Mouse (Mus musculus) testis, postnatal 14 days (tissue): Measurements from ENCODE around the gene Cass4.

ENCODE experiments used
- DNase-seq: peaks from one replicate; pipeline ENCODE4 v3.0.0; 2021; ENCODE audit warnings: low spot score

The Cass4 gene

DNA sequence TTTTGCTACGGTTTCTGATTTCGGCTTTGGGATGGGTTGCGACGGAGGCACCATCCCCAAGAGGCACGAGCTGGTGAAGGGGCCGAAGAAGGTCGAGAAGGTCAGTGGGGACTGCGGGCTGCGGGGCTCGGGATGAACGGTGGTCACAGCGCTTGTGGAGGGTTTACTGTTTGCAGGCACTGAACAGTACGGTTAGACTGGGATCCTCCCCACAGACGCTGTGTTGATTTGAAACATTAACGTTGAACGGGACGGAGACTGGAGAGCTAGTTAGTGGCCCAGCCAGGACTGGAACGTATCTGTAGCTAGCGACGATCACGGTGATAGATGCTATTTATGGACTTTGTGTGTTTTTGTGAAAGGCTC lies 47.0 kb downstream of the Cass4 start:
- no peak for DNase-seq

GRCm38 (mm10) chr2:172441176-172441575 lies 47.6 kb downstream of the Cass4 start:
- no peak for DNase-seq

- DNase-seq: no peak
Measured at GRCm38 (mm10) chr2:172445617-172446016, 52.0 kb downstream of the Cass4 start.

DNA sequence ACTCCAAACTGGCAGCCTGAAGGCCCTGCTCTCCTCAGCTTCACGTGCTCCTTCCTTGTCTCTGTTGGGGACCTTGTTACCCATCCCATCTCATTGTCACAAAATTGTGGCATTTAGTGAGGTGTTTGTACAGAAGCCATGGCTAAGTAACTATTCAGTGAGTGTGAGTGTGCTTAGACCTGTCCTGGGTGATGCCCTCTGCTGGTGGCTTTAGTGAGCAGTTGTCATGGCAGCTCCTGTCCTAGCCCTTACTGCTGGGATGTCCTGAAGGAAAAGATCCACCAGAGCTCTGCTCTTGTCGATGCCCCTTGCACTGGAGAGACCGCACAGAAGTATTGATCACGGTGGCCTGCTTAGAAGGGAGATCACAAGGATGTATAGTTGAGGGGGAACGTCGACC lies 53.7 kb downstream of the Cass4 start:
- DNase-seq: no peak

DNA sequence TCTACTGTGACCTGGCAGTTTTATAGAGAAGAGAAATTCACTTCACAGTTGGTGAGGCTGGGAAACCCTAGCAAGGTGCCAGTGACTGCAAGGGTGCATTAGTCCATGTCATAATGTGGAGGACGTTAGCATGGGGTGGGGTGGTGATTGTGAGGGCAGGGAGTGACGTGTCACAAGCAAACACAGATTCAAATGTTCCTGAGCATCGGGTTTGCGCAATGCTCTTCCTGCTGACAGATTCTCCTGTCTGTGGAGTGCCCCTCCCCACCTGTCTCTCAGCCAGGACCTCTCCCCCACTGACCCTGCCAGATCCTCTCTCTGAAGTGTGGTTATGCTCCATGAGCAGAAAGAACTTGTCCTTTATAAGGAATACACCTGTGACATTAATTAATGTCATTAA lies 54.7 kb downstream of the Cass4 start:
- no peak for DNase-seq

GRCm38 (mm10) chr2:172450640-172451039 lies 57.0 kb downstream of the Cass4 start:
- no peak for DNase-seq

GRCm38 (mm10) chr2:172452031-172452430 lies 58.4 kb downstream of the Cass4 start:
- DNase-seq: no peak

GRCm38 (mm10) chr2:172452458-172452857 lies 58.9 kb downstream of the Cass4 start:
- no peak for DNase-seq

GRCm38 (mm10) chr2:172458496-172458895 lies 64.9 kb downstream of the Cass4 start, which contains the start of gene Gcnt7:
Gene Gcnt7, minus strand, starts transcription at chr2:172458596.
- DNase-seq: no peak

DNA sequence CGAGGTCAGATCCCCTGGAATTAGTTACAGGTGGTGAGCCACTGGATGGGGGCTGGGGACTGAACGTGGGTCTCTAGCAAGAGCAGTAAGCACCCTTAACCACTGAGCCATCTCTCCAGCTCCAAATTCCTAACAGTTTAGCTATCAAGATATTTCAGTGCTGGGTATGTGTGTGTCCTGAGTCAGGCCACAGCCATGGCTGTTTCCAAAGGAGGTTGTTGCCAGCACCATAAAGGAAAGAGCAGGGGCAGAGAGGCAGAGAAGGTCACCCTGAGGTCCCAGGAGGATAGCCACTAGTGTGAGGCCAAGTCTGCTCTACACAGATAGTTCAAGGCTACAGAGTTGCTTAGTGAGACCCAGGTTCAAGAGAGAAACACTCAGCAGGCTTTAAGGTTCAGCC lies 67.1 kb downstream of the Cass4 start:
- DNase-seq: no peak

DNA sequence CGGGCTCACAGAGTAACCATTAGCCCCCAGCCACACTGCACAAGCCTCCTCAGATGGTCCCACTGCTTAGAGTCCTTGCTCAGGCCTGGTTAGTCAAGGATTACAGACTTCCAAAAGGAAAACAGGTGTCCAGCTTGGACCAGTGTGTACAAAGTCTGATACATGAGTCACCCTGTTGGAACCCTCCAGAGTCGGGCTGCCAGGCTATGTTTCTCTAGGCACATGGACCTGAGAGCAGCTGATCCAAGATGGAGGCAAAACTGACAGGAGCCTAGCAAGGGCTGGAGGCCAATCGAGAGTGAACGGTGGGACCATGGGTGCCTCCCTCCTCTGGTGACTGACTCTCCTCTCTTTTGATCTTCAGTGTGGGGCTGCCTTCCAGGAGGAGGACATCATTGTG lies 69.2 kb downstream of the Cass4 start:
- no peak for DNase-seq

GRCm38 (mm10) chr2:172466427-172467132 lies 73.0 kb downstream of the Cass4 start:
- no peak for DNase-seq

DNA sequence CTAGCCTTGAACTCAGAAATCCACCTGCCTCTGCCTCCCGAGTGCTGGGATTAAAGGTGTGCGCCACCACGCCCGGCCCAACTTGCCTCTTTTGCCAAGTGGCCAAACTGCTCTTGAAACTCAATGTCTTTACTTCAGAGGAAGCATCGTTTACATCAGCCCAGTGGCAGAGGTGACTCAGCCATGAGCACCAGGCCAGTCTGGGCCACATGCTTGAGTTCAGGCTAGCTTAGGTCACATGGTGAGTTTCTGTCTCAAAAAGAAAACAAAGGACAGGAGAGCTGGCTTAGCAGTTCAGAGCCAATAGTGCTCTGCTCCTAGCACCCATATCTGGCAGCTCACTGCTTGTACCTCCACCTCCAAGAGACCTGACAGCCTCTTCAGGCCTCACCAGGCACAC lies 73.6 kb downstream of the Cass4 start:
- no peak for DNase-seq

DNA sequence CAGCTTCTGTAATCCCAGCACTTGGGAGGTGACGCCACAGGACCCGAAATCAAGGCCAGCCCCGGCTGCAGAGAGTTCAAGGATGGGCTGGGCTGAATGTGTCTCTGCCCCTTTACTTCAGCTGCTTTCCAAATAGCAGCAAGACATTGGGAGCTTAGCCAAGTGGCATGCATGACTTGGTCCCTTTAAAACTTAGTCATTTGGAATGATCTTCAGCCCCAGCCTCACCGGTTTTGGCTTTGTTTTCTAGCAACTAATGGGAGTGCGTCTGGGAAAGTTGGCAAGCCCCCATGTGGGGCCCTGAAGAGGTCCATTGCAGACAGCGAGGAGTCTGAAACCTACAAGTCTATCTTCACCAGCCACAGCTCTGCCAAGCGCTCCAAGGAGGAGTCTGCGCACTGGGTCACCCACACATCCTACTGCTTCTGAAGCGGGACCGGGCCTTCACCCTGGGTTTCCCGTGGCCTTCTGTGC lies 74.8 kb downstream of the Cass4 start:
- peak; percentile 50 for DNase-seq

DNA sequence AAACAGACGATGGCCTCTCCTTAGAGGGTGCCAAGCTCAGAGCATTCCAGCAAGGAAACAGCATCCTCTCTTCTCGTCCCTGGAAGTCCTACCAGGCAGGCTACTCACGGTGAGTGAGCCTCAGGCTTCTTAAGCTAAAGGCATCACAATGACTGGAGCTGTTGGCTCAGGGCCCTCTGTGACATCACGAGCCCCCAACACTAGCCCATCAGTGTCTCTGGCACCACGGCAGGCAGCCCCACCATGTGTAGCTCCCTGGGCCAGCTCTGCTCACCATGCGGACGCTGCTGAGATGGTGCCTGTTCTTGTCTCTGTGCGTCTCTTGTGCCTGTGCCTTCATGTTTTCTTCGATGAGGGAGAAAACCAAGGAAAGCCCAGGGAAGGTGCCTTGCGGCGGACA lies 78.7 kb downstream of the Cass4 start, which contains the start of gene Fam209:
Gene Fam209, plus strand, starts transcription at position 203 of the 400 bp plus-strand sequence.
- no peak for DNase-seq

GRCm38 (mm10) chr2:172473591-172473990 lies 80.0 kb downstream of the Cass4 start:
- DNase-seq: no peak

DNA sequence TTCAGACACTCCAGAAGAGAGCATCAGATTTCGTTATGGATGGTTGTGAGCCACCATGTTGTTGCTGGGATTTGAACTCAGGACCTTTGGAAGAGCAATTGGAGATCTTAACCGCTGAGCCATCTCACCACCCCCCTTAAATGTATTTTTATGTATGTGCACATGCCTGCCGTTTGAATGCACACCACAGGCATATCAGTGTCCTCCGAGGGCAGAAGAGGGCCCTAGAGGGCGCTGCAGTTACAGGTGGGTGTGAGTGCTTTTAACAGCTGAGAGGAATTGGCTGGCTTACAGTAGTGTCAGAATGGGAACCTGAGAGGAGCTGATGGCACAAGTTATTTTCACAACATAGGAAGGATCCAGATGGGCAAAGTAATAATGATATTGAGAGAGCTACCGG lies 81.4 kb downstream of the Cass4 start:
- no peak for DNase-seq

DNA sequence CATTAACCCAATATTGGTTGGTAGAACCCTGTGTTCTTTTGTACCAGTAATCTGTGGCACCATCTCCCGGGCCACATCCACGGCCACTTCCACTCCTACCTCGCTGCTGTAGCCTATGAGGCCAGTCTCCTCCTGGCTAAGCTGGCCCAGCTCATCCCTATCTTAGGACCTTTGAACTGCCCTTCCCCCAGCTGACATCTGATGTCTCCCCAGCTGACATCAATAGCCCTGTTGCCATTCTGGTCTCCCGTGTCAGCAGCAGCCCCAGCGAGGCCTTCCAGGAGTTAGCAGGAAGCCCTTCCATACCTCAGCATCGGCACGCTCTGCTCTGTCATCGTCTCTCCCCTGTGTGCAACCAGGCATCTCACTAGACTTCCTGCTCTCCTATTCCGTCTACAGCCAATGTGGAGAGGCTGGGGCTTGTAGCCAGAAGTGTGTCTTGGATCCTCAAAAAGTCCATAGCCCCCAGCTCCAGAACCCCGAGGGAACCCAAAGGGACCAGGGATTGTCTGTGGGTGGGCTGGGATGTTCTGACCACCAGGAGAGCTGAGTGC lies 83.2 kb downstream of the Cass4 start:
- DNase-seq: no peak

DNA sequence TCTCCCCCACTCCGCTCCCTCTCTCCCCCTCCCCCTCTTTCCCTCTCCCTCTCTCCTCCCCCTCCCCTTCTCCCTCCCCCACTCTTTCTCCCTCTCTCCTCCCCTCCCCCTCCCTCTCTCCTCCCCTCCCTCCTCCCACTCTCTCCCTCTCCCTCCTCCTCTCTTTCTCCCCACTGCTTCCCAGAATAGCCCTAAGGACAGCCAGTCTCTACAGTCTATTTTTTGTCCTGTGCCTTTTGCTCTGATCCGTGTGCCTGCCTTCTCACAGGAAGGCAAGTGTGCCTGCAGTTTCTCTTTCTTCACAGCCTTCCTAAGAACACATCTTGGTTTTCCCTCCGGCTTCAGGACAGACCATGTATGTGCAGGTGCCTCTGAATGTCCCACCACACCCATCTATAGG lies 83.8 kb downstream of the Cass4 start:
- no peak for DNase-seq

DNA sequence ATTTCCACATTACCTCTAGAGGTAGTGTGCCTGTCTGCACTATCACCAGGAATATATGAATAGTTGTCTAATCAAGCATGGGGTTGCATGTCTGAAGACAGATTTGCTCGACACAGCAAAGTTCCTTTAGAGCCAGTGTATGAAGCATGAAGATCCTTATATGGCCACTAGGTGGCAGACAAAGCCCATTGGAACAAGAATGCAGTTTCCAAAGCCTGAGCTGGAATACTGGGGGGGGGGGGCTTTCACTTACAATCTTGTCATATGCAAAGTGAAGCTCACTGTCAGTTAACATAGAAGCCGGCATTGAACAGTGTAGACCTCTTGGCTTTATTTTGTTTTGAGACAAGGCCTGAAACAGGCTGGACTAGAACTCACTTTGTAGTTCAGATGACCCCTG lies 84.3 kb downstream of the Cass4 start:
- no peak for DNase-seq

- DNase-seq: no peak
Measured at GRCm38 (mm10) chr2:172480296-172480695, 86.7 kb downstream of the Cass4 start.

DNA sequence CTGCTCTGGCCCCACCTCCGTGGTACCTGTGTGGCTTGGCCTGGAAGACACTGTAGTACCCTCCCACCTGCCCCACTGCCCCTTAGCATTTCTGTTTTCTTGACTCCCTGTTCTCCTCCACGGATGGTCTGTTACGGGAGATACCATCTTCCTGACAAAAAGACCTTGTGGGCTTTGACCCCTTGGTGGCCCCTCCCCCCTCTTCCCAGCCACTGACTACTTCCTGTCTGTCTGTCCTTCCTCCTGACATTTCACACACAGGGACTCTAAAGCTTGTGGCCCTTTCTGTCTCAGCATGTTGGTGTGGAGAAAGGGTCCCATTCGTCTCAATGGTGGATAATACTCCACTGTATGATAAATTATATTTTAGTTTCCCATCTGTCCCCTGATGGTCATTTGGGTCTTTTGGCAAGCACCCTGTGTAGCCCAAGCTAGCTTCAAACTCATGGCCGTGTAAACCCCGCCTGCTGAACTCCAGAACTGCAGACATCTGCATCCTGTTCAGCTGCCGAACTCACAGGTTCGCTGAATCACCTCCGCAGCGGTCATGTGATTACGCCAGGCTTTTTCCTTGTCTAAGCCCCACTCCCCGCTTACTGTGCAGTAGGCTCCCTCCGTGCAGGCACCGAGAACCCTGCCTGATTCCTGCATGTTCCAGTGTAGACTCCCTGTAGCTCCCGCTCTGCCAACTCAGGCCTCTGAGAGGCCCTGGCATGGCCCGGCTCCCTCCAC lies 88.2 kb downstream of the Cass4 start:
- no peak for DNase-seq
